Mouse (Mus musculus) hindbrain, embryonic 16.5 days (tissue): ENCODE measurements around the gene Max. TPM values are rescaled to one million over a fixed set of nuclear protein-coding genes. Genes with fewer than 3 reads are reported as not detected.

Experiments
- ATAC-seq: fragments of 200-750 bp; cut with Nextera tagmentation; 2 replicates; pipeline ENCODE4 v1.8.0; 2017; ENCODE audit warnings: moderate TSS enrichment, moderate library complexity
- H3K27ac ChIP-seq: fragments of 300-500 bp; sonication (generic); 2 replicates; pipeline ENCODE4 v1.5.1; 2014; ENCODE audit warnings: low read depth, mild to moderate bottlenecking, control low read depth, low read length, moderate library complexity
- H3K27me3 ChIP-seq: fragments of 300-500 bp; sonication (generic); replicated peaks from 2 replicates; pipeline ENCODE4 v1.6.1; 2014; ENCODE audit warnings: low read length; ENCODE audit not compliant: control insufficient read depth, insufficient read depth
- H3K36me3 ChIP-seq: fragments of 300-500 bp; sonication (generic); 2 replicates; pipeline ENCODE4 v1.6.1; 2014; ENCODE audit warnings: mild to moderate bottlenecking, low read length, moderate library complexity, mixed read lengths; ENCODE audit not compliant: control insufficient read depth, insufficient read depth
- H3K4me1 ChIP-seq: fragments of 300-500 bp; sonication (generic); 2 replicates; pipeline ENCODE4 v1.6.1; 2014; ENCODE audit warnings: low read depth, low read length; ENCODE audit not compliant: control insufficient read depth, insufficient read depth
- H3K4me2 ChIP-seq: fragments of 300-500 bp; sonication (generic); 2 replicates; pipeline ENCODE4 v1.6.1; 2014; ENCODE audit warnings: mild to moderate bottlenecking, low read length, control low read depth, moderate library complexity
- H3K4me3 ChIP-seq: fragments of 300-500 bp; sonication (generic); 2 replicates; pipeline ENCODE4 v1.5.1; 2014; ENCODE audit warnings: mild to moderate bottlenecking, low read length, control low read depth, moderate library complexity
- H3K9ac ChIP-seq: fragments of 300-500 bp; sonication (generic); 2 replicates; pipeline ENCODE4 v1.6.1; 2014; ENCODE audit warnings: low read depth, mild to moderate bottlenecking, control low read depth, low read length, moderate library complexity
- H3K9me3 ChIP-seq: fragments of 300-500 bp; sonication (generic); 2 replicates; pipeline ENCODE4 v1.6.1; 2014; ENCODE audit warnings: mild to moderate bottlenecking, low read length, moderate library complexity; ENCODE audit not compliant: control insufficient read depth
- WGBS: fragments of 180-500 bp; shearing (Covaris S2); extraction: QIAGEN DNeasy Blood & Tissue Kit; methylation state at CpG from one replicate; pipeline ENCODE4 v1.1.7; 2014; 5-methylcytosine and 5-hydroxymethylcytosine counted together
- polyA plus RNA-seq: library from polyadenylated mRNA; unstranded; fragments of >200 nt; fragmentation: Nextera tagmentation; extraction: Ambion mirVana; gene quantifications from 2 replicates; pipeline ENCODE4 v1.2.1, GENCODE M21; 2015

Gene Max
- polyA plus RNA-seq, 1 experiment from 2014 or later: 17.0 TPM

DNA sequence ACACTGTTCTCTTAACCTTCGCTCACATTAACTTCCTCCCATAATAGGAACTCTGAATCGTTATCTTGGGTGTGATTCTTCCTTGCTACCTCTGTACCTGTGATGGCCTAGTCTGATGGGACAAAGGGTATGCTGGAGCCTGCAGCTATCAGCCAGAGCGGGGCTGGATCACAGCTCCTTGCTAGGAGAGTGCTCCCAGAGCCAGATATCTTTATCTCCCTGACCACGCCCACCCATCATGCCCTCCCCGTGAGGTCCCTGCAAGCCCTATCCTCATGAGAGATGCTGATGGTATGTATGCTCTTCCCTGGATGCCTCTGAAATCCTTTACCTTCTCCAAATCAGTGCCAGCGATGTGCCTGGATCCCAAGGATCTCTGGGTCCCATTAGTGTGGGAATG is 31.8 kb downstream of the Max start:
- Histone ChIP-seq H3K27me3 (no peaks in the 10 kb centered on the region), H3K36me3 (0 out of 2 replicates have a peak, but pooled peaks cover 3% of the 10 kb centered on the region), H3K9me3 (no peaks in the 10 kb centered on the region), H3K27ac (no peak overlapping the region), H3K4me3 (no peak overlapping the region), H3K4me1 (no peaks in the 10 kb centered on the region), H3K4me2 (no peak overlapping the region), H3K9ac (no peak overlapping the region)
- 83% methylated on average over 6 of the region's 6 CpGs for WGBS
- ATAC-seq: no peak

DNA sequence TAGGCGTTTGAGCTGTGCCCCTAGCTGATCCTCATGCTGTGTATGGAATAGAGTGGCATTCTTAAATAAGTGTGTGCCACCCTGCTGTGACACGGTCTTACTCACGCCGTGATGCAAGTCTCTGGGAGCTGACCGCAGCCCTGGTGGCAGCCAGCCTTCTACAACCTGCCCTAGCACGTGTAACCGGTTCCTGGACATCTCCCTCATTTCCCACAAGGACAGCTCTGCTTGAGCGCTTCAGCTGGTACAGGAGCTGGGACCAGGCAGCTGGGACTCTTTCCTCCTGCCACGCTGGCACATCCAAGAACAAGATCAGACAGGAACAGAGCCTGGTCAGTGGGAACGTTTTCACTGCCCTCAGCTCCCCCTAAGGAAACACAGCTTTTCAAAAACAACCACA is 34.5 kb downstream of the Max start:
- Histone ChIP-seq H3K4me3 (no peak overlapping the region), H3K36me3 (0 out of 2 replicates have a peak, but pooled peaks cover 3% of the 10 kb centered on the region), H3K4me1 (no peaks in the 10 kb centered on the region), H3K27me3 (no peaks in the 10 kb centered on the region), H3K27ac (no peak overlapping the region), H3K9me3 (no peaks in the 10 kb centered on the region), H3K9ac (no peak overlapping the region), H3K4me2 (no peak overlapping the region)
- ATAC-seq: no peak
- 58% methylated on average over 10 of the region's 10 CpGs for WGBS

DNA sequence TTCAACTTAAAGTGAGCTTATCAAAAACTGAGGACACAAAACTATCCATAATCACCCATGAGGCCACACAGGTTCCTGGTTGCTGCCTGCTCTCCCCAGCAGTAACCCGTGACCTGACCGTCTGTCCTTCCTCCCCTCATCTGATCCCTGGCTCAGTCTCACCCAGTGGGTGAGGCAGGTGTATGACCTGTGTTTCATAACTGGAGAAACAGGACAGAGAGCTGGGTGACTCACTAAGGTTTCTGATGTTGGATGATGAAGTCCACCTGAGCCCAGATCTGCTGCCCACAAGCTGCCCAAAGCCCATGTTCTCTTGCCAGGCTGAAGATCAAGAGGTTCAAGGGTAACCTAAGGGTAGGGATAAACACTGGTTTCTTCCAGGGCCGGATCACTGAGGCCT is 35.0 kb downstream of the Max start:
- H3K27ac ChIP-seq: no peak overlapping the region
- H3K4me3 ChIP-seq: no peak overlapping the region
- 85% methylated on average over 3 of the region's 3 CpGs for WGBS
- H3K36me3 ChIP-seq: 0 out of 2 replicates have a peak, but pooled peaks cover 3% of the 10 kb centered on the region
- no peaks in the 10 kb centered on the region for H3K4me1 ChIP-seq
- no peaks in the 10 kb centered on the region for H3K27me3 ChIP-seq
- H3K9me3 ChIP-seq: no peaks in the 10 kb centered on the region
- H3K9ac ChIP-seq: no peak overlapping the region
- no peak overlapping the region for H3K4me2 ChIP-seq
- no peak for ATAC-seq

DNA sequence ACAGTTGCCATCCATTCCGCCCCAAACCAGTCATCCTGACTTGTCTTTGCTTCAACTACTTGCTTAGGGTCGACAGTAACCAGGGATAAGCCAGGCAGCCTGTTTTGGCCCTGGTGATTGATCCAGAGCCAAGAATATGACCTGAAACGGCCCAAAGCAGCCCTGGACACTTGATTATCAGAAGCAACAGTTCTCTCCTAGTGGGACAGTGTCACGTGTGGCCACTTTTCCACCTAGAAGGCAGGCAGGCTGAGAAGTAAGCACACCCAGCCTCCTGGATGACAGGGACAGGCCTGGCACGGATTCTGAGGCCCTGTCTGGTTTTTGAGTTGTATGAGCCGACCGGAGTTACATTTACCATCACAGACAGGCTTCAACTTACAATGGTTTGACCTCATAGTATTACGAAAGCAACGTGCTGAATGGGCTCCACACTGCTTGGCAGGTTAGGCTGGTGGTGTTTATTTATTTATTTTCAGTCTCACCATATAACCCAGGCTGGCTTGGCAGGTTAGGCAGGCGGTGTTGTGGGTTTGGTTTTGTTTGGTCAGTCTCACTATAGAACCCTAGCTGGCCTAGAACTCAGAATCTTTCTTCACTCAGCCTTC is 35.6 kb downstream of the Max start:
- Histone ChIP-seq H3K9ac (no peak overlapping the region), H3K9me3 (no peaks in the 10 kb centered on the region), H3K4me2 (no peak overlapping the region), H3K27ac (no peak overlapping the region), H3K27me3 (no peaks in the 10 kb centered on the region), H3K36me3 (0 out of 2 replicates have a peak, but pooled peaks cover 3% of the 10 kb centered on the region), H3K4me1 (no peaks in the 10 kb centered on the region), H3K4me3 (no peak overlapping the region)
- 81% methylated on average over 10 of the region's 10 CpGs for WGBS
- ATAC-seq: no peak

DNA sequence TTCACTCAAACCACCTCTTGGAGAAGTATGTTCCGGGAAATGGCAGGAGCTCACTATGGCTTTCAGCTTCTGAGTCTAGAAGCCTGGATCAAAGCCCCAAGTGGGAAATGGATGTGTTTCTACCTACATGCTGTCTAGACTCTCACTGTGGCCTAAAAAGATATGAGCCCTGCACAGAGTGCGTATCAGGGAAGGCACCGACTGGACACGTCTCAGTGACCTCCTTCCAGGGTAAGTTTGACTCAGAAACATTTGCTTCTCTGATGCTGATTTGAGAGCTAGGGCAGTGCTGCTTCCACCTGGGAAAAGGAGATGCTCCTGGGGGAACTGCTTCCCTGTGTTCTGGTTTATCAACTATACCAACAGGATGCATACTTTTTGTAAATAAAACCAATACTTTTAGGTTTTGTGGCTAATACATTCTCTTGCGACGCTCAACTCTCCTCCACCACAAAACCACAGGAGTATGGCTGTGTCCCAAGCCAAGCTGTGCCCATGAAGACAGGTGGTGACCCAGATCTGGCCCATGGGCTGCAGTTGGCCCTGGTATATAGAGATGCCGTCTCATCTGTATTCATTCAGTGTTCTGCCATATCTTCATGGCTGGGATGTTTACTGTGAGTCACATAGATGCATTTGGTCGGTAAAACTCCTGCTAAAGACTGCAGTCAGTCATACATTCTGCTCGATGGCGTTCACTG is 36.9 kb downstream of the Max start:
- WGBS: 90% methylated on average over 10 of the region's 10 CpGs
- H3K9me3 ChIP-seq: no peaks in the 10 kb centered on the region
- ATAC-seq: no peak

DNA sequence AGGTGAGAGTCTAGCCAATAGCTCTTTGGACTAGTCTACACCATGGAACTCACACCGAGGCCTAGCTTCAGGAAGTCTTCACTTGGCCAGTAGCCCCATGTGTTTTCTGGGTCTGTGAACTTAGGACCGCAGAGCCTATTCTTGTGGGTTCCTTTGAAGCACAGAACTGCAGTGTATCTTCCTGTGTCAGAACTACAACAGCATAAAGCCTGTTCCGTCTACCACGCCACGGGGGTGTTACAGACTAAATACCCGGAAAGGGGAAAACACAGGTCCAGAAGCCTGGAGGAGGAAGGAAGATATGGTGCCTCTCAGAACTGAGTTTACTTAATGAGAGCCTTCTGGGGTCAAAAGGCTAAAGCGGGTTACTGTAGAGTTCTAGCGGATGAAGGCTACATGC is 38.9 kb downstream of the Max start:
- H3K9ac ChIP-seq: no peak overlapping the region
- H3K4me1 ChIP-seq: no peaks in the 10 kb centered on the region
- no peaks in the 10 kb centered on the region for H3K27me3 ChIP-seq
- H3K4me2 ChIP-seq: no peak overlapping the region
- WGBS: 94% methylated on average over 8 of the region's 8 CpGs
- no peak overlapping the region for H3K27ac ChIP-seq
- ATAC-seq: no peak
- peaks cover 5% of the 10 kb centered on the region for H3K36me3 ChIP-seq
- H3K4me3 ChIP-seq: no peak overlapping the region
- H3K9me3 ChIP-seq: no peaks in the 10 kb centered on the region

More for the DNA sequence above, 36.9 kb downstream of the Max start:
- H3K4me1 ChIP-seq: no peaks in the 10 kb centered on the region
- H3K27me3 ChIP-seq: no peaks in the 10 kb centered on the region
- H3K36me3 ChIP-seq: peaks cover 8% of the 10 kb centered on the region
- H3K9ac ChIP-seq: no peak overlapping the region
- H3K27ac ChIP-seq: no peak overlapping the region
- H3K4me3 ChIP-seq: no peak overlapping the region
- H3K4me2 ChIP-seq: no peak overlapping the region

DNA sequence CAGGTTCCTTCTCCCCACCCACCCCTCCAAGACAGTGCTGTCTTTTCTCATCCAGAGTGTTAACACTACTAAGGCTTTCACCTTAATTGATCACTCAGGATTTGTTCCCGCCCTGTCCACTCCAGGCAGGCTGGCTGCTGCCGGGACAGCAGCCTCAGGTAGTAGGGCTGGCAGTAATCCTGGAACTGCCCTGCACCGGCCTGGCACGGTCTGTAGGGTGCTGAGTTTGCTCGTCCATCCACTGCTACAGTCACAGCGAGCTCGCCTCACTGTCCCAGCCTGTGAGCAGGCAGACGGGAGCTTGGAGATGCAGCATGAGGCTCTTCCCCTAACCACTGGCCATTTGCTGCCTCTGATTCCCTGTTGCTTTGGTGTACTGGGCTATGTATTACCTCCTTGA is 41.0 kb downstream of the Max start:
- no peaks in the 10 kb centered on the region for H3K9me3 ChIP-seq
- H3K4me2 ChIP-seq: no peak overlapping the region
- ATAC-seq: no peak
- H3K9ac ChIP-seq: no peak overlapping the region
- H3K4me3 ChIP-seq: no peak overlapping the region
- H3K36me3 ChIP-seq: peaks cover 10% of the 10 kb centered on the region
- no peak overlapping the region for H3K27ac ChIP-seq
- 90% methylated on average over 8 of the region's 8 CpGs for WGBS
- no peaks in the 10 kb centered on the region for H3K4me1 ChIP-seq
- no peaks in the 10 kb centered on the region for H3K27me3 ChIP-seq

DNA sequence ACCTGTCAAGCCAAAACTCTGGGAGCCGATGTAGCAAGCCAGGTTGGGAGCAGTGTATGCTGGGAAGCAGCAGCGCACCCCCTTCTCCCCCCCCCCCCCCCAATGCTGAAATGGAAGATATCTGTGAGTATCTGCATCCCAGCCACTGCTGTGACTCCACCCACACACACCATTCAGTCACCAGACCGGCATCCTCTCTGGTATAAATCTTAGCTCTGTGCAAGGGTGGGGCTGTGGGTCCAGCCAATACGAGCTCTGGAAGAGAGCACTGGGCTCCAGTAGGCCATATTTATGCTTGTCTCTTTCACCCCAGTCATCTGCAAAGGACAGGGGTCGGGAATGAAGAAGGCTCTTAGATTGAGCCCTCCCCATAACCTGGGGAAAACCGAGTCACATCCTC is 41.6 kb downstream of the Max start:
- Histone ChIP-seq H3K9ac (no peak overlapping the region), H3K4me1 (no peaks in the 10 kb centered on the region), H3K9me3 (no peaks in the 10 kb centered on the region), H3K27me3 (no peaks in the 10 kb centered on the region), H3K27ac (no peak overlapping the region), H3K36me3 (peaks cover 10% of the 10 kb centered on the region), H3K4me2 (no peak overlapping the region), H3K4me3 (no peak overlapping the region)
- WGBS: 77% methylated on average over 6 of the region's 6 CpGs
- ATAC-seq: no peak

DNA sequence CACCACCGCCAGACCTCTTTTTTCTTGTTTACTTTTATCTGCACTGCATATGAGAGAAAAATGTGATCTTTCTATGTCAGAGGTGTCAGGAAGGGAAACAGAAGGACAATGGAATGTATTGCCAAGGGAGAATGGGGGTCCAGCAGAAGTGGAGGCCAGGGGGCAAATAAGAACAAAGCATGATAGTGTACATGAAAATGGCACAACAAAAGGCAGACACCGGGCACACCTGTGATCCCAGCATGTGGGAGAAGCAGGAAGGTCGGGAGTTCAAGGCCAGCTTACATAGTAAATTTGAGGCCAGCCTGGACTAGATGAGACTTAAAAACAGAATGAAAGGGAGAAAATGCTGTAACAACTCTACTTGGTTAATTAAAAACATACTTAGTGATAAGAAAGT is 43.1 kb downstream of the Max start:
- Histone ChIP-seq H3K4me3 (no peak overlapping the region), H3K27me3 (no peaks in the 10 kb centered on the region), H3K4me1 (no peaks in the 10 kb centered on the region), H3K36me3 (peaks cover 10% of the 10 kb centered on the region), H3K9ac (no peak overlapping the region), H3K9me3 (no peaks in the 10 kb centered on the region), H3K4me2 (no peak overlapping the region), H3K27ac (no peak overlapping the region)
- no peak for ATAC-seq
- WGBS: 64% methylated on average over 3 of the region's 3 CpGs
